Mouse (Mus musculus) megakaryocyte, embryonic 14.5 days (primary cell): ENCODE data around the gene Grk6.

Source experiments
- FLI1 ChIP-seq: IDR thresholded peaks from 2 replicates; pipeline ENCODE4 v1.6.1; 2012; ENCODE audit warnings: low read length, inconsistent platforms, mixed read lengths
- GATA1 ChIP-seq: IDR thresholded peaks from 3 replicates; pipeline ENCODE4 v1.6.1; 2012; ENCODE audit warnings: mixed read lengths, low read length, inconsistent platforms, borderline replicate concordance

DNA sequence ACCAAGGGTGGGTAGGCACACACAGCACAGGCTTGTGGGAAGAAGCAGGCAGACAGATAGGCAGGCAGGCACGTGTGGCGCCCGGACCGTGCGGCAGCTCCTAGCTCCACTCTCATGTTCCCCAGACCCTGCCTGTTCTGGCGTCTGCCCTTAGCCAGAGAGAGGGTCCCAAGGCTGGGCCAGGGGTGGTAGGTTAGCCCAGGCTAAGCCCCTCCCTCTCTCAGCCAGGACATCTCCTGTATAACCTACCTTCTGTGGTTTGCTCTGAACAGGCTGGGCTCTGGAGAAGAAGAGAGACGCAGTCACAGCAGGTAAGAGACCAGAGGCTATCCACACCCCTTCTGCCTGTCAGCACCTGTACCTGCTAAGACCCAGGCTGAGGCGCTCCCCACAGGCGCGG is 63.7 kb downstream of the Grk6 start:
- TF ChIP-seq GATA1, result no peak
- no peak for TF ChIP-seq FLI1
